Mouse (Mus musculus) urinary bladder, postnatal 25 days (tissue): ENCODE measurements around the gene Usp8.
A peak's percentile ranks its signal among the peaks of the same experiment; 100 is the strongest.

ENCODE experiments used
- DNase-seq: peaks from one replicate; pipeline ENCODE4 v3.0.0; 2022; ENCODE audit warnings: low spot score

Gene Usp8

DNA sequence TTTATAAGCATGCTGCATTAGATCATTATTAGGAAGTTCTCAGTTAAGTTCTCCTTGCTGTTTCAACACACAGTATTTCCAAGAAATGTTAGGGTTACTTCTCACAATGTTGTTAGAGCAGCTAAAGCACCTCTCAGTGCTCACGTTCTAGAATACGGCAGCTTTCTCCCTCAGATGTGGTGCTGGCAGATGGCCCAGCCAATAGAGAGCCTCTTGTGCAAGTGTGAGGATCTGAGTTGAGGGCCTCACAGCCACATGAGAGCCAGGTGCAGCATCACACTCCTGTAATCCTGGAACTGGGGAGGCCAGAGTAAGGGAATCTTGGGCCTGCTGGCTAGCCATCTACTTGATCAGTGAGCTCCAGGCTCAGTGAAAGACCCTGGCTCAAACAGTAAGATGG lies 33.2 kb downstream of the Usp8 start:
- DNase-seq: no peak

DNA sequence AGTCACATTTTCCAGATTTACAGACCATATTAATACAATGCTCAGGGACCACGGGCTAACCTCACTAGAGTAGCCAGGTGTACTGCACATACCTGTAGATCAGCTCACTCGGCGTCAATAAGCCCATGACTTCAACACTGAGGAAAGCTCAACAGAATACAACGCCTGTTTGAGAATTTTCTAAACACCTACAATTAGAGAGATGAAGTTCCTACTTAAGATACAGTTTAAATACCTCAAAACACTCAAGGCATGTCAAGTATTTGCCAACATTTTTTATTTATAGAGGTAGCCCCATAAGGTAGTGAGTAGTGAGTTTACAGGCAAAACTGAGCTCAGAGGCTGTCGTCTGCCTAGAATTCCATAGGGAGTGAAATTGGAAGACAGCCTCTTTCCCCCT lies 36.3 kb downstream of the Usp8 start:
- DNase-seq: no peak

DNA sequence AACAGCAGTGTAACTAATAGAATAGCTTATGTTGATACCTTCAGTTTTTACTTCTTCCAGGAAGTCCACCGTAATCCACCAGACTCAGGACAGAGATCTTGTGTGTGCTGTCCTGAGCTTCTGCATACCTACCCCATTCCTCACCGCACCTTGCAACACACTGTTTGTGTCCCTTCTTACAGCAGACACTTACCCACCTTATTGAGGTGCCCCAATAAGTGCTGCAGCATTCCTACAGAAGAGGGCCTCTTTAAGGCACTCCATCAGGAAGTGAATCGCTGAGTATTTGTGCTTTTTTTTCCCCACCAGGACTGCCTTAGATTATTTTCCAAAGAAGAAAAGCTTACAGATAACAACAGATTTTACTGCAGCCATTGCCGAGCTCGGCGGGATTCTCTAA lies 48.5 kb downstream of the Usp8 start:
- no peak for DNase-seq

DNA sequence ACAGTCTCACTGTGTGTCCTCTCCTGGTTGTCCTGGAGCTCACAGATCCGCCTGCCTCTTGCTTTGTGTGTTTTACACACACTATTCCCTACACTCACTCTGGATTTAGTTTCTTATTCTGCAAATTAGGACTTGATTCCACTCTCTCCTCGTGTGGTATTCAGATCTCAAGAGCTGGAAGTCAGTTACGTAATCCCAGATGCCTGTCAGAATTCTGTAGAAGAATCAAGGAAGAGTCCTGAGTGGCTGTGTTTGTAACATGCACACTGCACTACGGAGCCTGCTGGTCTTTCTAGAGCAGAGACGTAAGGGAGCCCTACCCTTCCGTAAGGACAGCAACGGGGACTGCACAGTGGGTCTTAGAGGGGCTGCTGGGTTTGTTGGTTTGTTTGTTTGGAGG lies 52.2 kb downstream of the Usp8 start:
- no peak for DNase-seq

DNA sequence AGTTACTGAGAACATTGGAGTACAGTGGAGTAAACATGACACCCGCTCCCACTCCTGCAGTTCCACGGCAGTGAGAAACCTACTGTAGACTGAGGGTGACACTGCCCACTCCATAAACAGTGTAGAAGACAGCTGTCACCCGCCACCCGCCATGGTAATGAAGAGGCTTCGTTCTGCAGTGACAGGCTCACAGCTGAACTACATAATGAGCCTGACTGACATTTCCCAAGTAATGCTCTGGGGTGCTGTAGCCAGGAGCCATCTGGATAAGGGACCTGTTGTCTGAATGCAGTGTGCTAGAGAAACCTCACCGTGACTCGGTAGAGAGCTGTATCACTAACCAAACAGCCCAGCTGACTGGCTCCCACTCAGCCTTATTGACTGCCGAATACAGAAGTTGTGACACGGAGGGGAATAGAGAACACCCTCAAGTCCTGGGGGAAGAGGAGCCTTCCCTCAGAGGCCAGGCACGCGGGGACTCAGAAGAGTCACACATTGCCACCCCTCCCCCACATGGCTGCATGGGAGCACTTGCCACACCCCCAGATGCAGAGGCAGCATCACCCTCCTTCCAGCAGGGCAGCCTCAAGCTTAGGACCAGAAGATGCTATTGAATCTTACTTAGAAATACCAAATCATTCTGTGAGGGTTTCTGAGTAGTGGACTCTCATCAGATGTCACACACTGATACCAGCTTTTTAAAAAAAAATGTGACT lies 58.9 kb downstream of the Usp8 start:
- no peak for DNase-seq

DNA sequence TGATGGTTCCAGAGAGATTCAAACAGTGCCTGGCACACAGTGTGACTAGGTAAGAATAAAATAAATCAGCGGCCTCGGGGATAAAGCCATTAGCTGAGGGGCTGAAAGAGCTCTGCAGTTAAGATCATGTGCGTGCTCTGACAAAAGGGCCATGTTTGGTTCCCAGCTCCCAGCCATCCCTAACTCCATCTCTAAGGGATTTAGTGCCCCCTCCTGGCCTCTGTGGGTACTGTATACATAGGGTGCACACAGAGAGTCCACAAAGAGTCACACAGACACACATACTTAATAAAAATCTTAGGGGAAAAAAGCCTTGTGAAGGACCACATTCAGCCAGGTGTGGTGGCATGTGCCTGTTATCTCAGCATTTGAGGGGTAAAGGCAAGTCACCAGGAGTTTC lies 60.5 kb downstream of the Usp8 start:
- DNase-seq: no peak

DNA sequence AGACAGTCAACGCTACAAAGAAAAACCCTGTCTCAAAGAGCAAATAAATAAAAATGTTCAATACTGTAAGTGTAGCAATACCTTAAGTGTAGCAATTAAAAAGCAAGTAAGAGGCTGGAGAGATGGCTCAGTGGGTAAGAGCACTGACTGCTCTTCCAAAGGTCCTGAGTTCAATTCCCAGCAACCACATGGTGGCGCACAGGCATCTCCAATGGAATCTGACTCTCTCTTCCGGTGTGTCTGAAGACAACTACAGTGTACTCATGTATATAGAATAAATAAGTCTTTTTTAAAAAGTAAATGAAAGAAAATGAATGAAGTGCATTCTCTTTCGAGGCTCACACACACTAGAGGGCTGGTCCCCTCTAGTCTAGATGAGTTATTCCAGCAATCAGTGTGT lies 61.1 kb downstream of the Usp8 start:
- no peak for DNase-seq

DNA sequence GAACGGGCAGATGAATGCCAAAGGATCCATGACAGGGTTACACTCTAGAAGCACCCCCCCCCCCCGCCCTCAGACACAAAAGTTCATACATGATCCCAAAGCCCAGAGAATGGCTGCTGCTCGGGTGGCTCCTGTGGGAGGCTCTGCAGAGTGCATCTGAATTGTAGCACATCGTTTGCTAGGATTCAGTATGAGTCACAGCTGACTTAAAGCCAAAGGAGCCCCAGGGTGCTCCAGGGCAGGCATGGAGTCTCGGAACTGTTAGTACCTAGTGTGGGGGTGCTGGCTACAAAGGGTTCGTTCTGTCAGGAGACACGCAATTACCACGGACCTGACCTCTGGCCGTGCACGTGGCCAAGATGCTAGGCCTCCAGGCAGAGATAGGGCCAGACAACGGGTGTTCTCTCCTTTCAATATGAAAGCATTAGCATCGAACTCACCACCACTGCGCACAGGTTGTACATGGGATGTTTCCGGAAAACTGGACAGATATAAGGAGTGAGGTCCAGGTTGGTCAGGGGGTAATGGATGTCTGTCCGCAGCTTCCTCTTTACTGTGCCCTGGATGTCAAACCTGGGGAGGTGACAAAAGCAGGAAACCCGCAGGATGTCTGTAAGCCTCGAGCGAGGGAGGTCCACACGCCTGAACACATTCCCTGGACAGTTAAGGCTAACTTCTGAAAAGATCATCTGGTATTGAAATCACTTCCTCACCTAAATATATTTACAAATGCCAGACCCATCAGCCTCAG lies 62.5 kb downstream of the Usp8 start:
- DNase-seq: no peak

DNA sequence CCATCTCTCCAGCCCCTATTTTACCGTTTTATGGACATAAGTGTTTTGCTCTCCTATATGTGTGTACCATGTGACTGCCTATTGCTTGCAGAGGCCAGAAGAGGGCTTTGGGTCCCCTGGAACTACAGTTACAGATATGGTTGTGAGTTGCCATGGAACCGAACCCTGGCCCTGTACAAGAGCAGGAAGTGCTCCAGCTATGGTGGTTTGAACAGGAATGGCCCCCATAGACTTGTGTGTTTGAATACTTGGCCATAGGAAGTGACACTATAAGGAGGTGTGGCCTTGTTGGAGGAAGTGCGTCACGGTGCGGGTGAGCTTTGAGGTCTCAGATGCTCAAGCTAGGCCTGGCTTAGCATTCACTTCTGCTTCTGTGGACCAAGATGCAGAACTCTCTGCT lies 65.1 kb downstream of the Usp8 start:
- no peak for DNase-seq

DNA sequence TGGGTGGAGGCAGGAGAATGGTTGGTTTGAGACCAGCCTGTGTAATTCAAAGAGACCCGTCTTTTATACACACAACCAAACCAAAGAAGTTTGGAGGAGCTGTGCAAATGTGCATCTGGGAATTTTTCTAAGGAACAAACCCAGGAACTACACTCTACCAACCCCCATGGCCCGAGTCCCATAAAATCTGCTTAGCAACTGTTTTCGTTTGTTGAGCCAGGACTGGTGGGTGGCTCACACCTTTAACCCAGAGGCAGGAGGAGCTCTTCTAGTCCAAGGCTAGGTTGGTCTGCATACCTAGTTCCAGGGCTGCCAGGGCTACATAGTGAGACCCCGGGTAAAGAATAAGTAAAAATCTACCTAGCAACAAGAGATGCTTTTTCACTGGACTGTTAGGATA lies 68.8 kb downstream of the Usp8 start:
- no peak for DNase-seq

DNA sequence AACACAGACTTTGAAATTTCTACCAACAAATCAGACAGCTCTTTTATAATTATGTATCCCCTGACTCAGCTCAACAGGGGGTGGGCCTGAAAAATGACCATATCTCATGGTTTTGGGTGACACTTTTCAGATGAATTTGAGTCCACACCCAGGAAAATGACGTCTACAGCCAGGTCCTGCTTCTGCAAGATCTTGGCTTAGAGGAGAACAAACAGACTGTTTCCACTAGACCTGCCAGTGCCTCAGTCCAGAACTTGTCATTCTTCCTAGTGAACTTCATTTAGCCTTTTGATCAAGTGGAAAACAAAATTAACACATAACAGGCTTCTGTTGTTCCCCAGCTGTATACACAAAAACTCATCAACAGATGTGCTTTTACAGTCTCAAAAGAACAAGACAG lies 69.3 kb downstream of the Usp8 start:
- no peak for DNase-seq

DNA sequence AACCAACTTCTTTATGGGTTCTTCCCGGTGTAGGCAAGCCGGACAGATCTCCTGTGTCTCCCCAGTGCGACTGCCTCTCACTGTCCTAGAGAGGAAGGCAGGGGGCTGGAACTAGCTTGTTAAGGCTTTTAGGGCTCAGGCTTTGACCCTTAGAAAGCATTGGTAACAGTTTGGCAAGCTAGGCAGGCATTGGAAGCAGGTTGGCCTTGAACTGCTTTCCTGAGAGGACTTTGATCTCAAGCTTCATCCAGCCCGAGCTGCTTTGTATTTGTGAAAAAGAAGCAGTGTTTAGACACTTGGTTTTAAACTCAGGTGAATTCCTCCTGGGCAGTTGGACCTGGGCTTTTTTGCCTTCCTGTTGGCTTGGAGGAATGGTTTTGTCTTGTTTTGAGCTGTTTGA lies 71.7 kb downstream of the Usp8 start:
- no peak for DNase-seq

DNA sequence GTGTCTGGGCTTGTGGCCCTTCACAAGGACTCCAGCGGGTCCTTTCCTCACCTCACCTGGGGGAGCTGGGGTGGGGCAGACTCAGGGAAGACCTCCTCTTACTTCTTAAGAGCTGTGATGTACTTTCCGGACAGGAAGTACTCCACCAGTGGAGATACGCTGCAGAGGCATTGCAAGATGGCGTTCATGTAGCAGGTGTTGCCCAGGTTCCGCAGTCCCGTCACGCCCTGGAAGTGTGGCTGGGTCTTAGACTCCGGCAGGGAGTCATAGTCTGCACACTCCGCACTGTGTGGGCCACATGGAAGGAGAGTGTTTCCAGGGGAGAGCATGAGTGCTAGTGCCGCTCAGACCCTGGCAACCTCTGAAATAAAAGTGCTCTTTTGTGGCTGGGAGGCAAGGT lies 73.2 kb downstream of the Usp8 start:
- no peak for DNase-seq

DNA sequence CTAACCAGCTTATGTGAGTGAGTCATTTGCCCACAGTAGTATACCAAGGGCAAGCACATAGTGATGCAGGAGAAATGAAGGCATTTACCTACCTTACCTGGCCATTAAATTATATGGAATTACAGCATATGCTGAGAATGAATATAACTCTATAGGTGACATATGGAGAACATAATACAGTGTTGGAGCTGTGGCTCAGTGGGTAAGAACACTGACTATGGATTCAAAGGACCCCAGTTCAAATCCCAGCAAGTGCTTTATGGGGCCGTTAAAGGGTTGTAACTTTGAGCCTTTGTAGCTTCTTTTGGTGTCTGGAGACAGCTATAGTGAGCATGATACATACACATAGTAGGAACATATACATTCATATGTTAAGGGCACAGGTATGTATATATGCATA lies 74.3 kb downstream of the Usp8 start:
- no peak for DNase-seq

DNA sequence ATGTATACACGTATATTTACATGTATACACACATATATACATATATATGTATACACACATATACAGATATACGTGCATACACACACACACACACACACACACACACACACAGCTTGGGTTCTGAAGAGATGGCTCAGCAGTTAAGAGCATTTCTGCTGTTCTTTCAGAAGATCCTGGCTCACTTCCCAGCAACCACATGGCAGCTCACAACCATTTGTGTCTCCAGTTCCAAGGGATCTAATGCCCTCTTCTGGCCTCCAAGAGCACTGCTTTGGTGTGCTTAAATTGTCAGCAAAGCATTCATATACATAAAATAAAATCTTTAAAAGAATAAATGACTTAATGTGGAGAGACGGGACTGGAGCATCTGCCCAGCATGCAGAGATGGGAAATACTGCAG lies 75.3 kb downstream of the Usp8 start:
- peak; percentile 13 for DNase-seq

DNA sequence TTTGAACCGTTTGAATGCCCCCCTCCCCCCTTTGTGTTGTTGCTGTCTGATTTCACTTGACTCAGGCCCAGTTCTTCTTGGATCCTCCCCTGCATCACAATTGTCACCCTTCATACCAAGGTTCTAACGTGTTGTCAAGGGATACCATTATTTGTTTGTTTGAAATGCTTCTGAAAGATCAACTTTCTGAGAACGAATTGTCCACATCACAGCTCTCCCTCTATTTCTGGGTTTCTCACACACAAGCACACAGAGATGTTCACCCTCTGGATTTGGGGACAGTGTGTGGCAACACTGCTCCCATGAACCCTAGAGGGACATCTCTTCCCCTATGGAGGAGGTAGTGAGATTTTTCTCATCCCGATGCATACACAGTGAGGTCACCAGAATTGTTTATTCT lies 76.2 kb downstream of the Usp8 start, which contains the start of gene Usp50:
Gene Usp50, minus strand, starts transcription at position 101 of the 400 bp plus-strand sequence.
- no peak for DNase-seq

DNA sequence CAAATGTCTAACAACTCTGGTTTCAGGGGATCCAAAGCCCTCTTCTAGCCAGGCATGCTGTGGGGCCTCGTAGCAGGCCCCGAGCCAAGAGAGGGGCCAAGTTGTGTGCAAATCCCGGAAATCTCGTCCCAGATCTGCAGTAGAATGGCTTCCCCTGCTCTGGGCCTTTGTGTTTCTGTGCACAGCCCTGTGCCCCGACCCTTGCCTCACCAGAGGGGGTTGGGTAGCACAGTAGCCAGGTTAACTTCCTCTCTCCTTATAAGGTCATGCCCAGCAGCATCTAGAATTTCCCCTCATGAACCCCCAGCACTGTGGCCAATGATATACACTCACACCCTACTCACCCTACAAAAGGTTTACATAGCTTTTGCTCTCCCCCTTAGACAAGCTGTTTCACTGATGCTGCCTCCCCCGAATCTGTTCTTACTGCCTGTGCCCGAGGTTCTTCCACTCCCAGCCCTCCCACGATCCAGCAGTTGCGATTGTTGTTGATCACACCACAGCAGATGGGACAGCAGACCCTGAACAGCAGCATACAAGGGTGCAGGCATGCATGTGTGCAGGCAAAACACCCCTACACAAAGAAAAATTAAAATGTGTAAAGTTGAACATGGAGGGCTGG lies 80.7 kb downstream of the Usp8 start:
- DNase-seq: no peak

DNA sequence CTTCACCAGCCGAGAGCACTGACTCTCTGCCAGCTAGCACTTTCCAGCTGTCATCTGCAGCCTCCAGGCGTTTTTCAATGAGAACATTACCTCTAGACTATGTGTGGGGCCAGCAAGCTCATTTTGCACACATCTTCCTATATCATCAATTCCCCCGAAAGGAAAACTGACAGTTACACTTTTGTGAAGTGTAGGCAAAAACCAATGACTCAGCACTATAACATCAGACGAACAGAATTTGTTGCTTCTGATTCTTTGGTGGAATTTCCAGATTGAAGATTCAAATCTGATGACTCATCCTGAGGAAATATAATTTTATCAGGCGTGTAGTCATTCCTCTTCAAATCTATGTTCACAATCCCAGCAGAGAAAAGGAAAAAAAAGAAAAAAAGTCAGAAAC lies 85.5 kb downstream of the Usp8 start:
- DNase-seq: no peak

DNA sequence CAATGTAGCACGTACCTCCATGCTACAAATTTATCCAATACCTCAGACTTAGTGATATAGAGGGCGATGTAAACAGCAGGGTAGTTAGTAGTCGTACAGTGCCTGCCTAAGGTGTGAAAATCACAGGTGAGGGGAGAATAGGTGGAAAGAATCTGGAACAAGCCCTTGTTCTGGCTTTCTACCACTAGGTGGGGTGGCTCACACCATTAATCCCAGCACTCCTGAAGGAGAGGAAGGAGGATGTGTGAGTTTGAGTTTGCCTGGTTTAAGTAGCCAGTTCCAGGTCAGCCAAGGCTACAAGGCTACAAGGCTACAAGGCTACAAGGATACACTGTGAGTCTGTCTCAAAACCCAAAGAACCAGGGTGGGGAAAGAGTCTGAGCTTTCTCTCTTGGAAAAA lies 88.6 kb downstream of the Usp8 start:
- no peak for DNase-seq

DNA sequence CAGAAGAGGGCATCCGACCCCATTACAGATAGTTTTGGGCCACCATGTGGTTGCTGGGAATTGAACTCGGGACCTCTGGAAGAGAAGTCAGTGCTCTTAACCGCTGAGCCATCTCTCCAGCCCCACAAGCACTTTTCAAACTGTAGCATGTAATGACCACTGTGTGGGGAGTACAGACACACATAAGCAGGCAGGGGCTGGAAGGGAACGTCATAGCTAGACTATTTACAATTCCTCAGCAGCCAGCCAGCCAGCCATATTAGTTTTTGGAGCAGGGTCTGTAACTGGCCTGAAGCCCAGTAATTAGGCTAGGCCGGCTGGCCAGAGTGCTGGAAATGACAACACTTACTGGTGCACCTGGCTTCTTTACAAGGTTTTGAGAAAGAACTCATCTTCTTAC lies 91.3 kb downstream of the Usp8 start:
- DNase-seq: no peak

DNA sequence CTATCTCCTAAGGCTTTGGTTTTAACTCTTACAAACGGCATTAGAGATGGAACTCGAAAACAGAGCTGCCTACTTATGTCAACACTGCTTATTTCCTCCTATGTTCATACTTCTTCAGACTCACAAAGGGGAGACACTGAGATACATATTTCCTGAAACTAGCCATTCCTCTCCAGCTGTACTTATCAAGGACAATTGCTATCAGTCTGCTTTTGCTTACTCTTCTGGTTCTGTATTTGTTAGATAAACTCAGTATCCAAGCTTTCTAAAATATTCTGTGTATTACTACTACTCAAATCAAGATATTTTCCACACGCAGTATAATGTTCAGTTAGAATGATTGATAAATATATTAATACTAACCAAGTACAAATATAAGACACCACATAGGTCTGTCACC lies 94.9 kb downstream of the Usp8 start:
- DNase-seq: no peak
